Mouse (Mus musculus) stomach, embryonic 14.5 days (tissue): ENCODE measurements around the gene Cotl1. TPM values are rescaled to one million over a fixed set of nuclear protein-coding genes. Genes with fewer than 3 reads are reported as not detected.

Experiments used
- polyA plus RNA-seq: library from polyadenylated mRNA; unstranded; fragments of >200 nt; fragmentation: Nextera tagmentation; extraction: Ambion mirVana; gene quantifications from 2 replicates; pipeline ENCODE4 v1.2.1, GENCODE M21; 2014

Gene Cotl1
- polyA plus RNA-seq, 1 experiment from 2014 or later: 340 TPM

Other genes starting within 250 kb of the Cotl1 start
- gene Taf1c, start 235.3 kb downstream of the Cotl1 start, polyA plus RNA-seq: 10.5 and 11.4 TPM in 2 replicates
- not detected in 2 replicates for gene Adad2, start 227.8 kb downstream of the Cotl1 start, polyA plus RNA-seq
- 0.23 and 0.31 TPM in 2 replicates for gene Kcng4, start 204.9 kb downstream of the Cotl1 start, polyA plus RNA-seq
- 12.6 and 13.3 TPM in 2 replicates for gene Wfdc1, start 174.2 kb downstream of the Cotl1 start, polyA plus RNA-seq
- gene Atp2c2, start 140.5 kb downstream of the Cotl1 start, polyA plus RNA-seq: 2.6 and 3.7 TPM in 2 replicates
- 10.4 and 11.7 TPM in 2 replicates for gene Tldc1, start 62.1 kb downstream of the Cotl1 start, polyA plus RNA-seq
- 11.2 and 15.6 TPM in 2 replicates for gene Klhl36, start 21.7 kb upstream of the Cotl1 start, polyA plus RNA-seq
- 110 and 114 TPM in 2 replicates for gene Usp10, start 69.8 kb upstream of the Cotl1 start, polyA plus RNA-seq
- gene Gm20388, start 70.3 kb upstream of the Cotl1 start, polyA plus RNA-seq: 6.2 and 11.4 TPM in 2 replicates
- gene Crispld2, start 151.9 kb upstream of the Cotl1 start, polyA plus RNA-seq: 28.0 and 29.1 TPM in 2 replicates